Mouse (Mus musculus) cerebellum, adult 2 months (tissue): Measurements from ENCODE around the gene Syngr3.

ENCODE experiments used
- CTCF ChIP-seq: fragments of 200-500 bp; IDR thresholded peaks from 2 replicates; pipeline ENCODE4 v1.5.1; 2011; ENCODE audit warnings: low read depth, mild to moderate bottlenecking, control low read depth, low read length, moderate library complexity, borderline replicate concordance; ENCODE audit not compliant: insufficient read depth
- POLR2A ChIP-seq: fragments of 200-500 bp; IDR thresholded peaks from 2 replicates; pipeline ENCODE4 v1.6.1; 2011; ENCODE audit warnings: low read length, control low read depth, borderline replicate concordance; ENCODE audit not compliant: insufficient read depth

DNA sequence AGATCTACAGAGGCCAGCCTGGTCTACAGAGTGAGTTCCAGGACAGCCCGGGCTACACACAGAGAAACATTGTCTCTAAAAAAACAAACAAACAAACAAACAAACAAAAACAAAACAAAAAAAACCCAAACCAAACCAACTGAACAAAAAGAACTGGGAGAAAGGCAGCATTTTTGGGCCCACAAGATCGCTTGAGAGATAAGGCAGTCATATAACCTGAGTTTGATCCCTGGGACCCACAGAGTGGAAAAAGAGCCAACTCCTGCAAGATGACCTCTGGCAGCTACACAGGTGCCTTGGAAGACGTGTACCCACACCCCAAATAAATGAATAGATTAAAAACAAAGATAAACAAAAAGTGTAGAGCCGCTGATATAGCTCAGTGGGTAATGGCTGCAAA, 34.8 kb downstream of the Syngr3 start:
- TF ChIP-seq CTCF (no peak), POLR2A (no peak)
